Mouse (Mus musculus) olfactory bulb, adult 2 months (tissue): Measurements from ENCODE around the gene Adamts3.

Experiments used
- CTCF ChIP-seq: fragments of 200-500 bp; IDR thresholded peaks from 2 replicates; pipeline ENCODE4 v1.5.1; 2012; ENCODE audit warnings: low read depth, mild to moderate bottlenecking, low read length, moderate library complexity; ENCODE audit not compliant: insufficient read depth
- POLR2A ChIP-seq: fragments of 200-500 bp; IDR thresholded peaks from 2 replicates; pipeline ENCODE4 v1.6.1; 2012; ENCODE audit warnings: mild to moderate bottlenecking, low read depth, low read length, moderate library complexity; ENCODE audit not compliant: insufficient read depth

DNA sequence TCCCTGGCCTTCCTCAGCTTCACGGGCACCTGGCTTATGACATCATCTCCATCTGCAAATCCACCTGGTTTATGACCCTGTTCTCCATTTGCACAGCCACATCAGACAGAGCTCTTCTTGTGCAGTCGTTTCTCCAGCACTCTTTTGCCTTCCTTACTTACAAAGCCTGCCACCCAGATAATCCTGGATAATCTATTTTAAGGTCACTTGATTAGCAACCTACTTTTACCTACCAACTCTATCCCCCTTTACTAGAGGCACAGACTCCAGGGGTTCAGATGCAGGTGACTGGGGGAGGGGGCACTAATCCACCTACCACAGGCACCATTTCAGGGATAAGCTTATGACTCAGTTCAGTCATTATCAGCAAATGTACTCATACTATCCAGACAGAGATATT is 10.5 kb downstream of the Adamts3 start:
- TF ChIP-seq CTCF: no peak
- no peak for TF ChIP-seq POLR2A
